Mouse (Mus musculus) embryonic facial prominence, embryonic 14.5 days (tissue): ENCODE measurements around the gene Nrcam. TPM values are rescaled to one million over a fixed set of nuclear protein-coding genes. Genes with fewer than 3 reads are reported as not detected.

Experiments
- ATAC-seq: fragments of 200-750 bp; cut with Nextera tagmentation; 2 replicates; pipeline ENCODE4 v1.8.0; 2017; ENCODE audit warnings: low read depth, moderate number of reproducible peaks, moderate TSS enrichment
- DNase-seq: peaks from one replicate; pipeline ENCODE4 v3.0.0-alpha.2; 2015; ENCODE audit warnings: low spot score
- H3K27ac ChIP-seq: fragments of 300-500 bp; sonication (generic); replicated peaks from 2 replicates; pipeline ENCODE4 v1.5.1; 2014; ENCODE audit warnings: low read depth, mild to moderate bottlenecking, low read length, moderate library complexity
- H3K27me3 ChIP-seq: fragments of 300-500 bp; sonication (generic); replicated peaks from 2 replicates; pipeline ENCODE4 v1.6.1; 2014; ENCODE audit warnings: low read length; ENCODE audit not compliant: control insufficient read depth, insufficient read depth
- H3K36me3 ChIP-seq: fragments of 300-500 bp; sonication (generic); 2 replicates; pipeline ENCODE4 v1.6.1; 2014; ENCODE audit warnings: low read length, mixed read lengths; ENCODE audit not compliant: control insufficient read depth, insufficient read depth
- H3K4me1 ChIP-seq: fragments of 300-500 bp; sonication (generic); 2 replicates; pipeline ENCODE4 v1.6.1; 2014; ENCODE audit warnings: antibody characterized with exemption, low read length; ENCODE audit not compliant: control insufficient read depth, insufficient read depth
- H3K4me2 ChIP-seq: fragments of 300-500 bp; sonication (generic); 2 replicates; pipeline ENCODE4 v1.6.1; 2014; ENCODE audit warnings: low read depth, mild to moderate bottlenecking, low read length, moderate library complexity, mixed read lengths
- H3K4me3 ChIP-seq: fragments of 300-500 bp; sonication (generic); 2 replicates; pipeline ENCODE4 v1.5.1; 2014; ENCODE audit warnings: low read depth, mild to moderate bottlenecking, low read length
- H3K9ac ChIP-seq: fragments of 300-500 bp; sonication (generic); 2 replicates; pipeline ENCODE4 v1.6.1; 2014; ENCODE audit warnings: low read depth, mild to moderate bottlenecking, low read length, moderate library complexity, mixed read lengths
- H3K9me3 ChIP-seq: fragments of 300-500 bp; sonication (generic); 2 replicates; pipeline ENCODE4 v1.6.1; 2016; ENCODE audit warnings: low read length; ENCODE audit not compliant: control insufficient read depth
- WGBS: fragments of 180-500 bp; shearing (Covaris S2); extraction: QIAGEN DNeasy Blood & Tissue Kit; methylation state at CpG from one replicate; pipeline ENCODE4 v1.1.7; 2014; 5-methylcytosine and 5-hydroxymethylcytosine counted together
- polyA plus RNA-seq: library from polyadenylated mRNA; unstranded; fragments of >200 nt; fragmentation: Nextera tagmentation; extraction: Ambion mirVana; gene quantifications from 2 replicates; pipeline ENCODE4 v1.2.1, GENCODE M21; 2014

Gene Nrcam
- polyA plus RNA-seq, 1 experiment from 2014 or later, result 8.7 TPM

DNA sequence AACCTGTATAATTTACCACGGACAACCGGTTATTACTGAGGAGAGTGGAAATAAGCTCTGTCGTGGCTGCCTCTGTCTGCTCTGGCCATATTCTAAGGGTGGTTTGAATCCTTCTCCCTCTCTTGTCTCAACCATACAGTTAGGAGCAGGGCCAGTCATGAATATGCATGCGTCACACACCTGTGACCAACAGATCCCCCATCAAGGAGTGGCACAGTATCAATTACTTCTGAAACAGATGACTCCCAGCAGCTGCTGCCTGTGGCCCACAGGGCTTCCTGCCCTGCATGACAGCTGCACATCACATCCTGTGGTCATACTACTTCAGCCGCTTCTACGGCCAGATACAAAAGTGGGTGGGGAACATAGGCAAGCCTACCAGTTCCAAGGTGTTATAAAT, 15.4 kb downstream of the Nrcam start:
- Histone ChIP-seq H3K36me3 (no peaks in the 10 kb centered on the region), H3K27ac (no peak overlapping the region), H3K9me3 (no peaks in the 10 kb centered on the region), H3K27me3 (no peaks in the 10 kb centered on the region), H3K4me2 (no peak overlapping the region), H3K4me1 (no peaks in the 10 kb centered on the region), H3K9ac (no peak overlapping the region), H3K4me3 (no peak overlapping the region)
- WGBS, result 56% methylated on average over 6 of the region's 6 CpGs
- DNase-seq (peak; percentile 57), ATAC-seq (peak; percentile 80)

DNA sequence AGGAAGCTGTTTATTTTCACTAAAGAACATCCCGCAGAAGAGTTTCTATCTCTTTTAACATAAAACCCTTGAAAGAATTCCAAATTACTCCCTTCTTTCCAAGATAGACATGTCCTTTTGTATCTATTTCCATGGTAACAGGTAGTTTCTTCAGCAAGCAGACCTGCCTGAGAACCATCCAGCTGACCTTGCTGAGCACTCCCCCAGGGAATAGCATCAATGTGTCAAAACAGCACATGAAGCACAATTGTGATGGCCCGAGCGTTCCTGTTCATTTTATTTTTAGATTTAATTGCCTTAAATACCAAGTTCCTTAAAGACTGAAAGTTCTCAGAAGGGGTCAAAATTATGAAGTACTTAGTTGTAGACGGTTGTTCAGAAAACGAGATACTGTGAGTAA, 16.6 kb downstream of the Nrcam start:
- Histone ChIP-seq H3K27me3 (no peaks in the 10 kb centered on the region), H3K4me2 (no peak overlapping the region), H3K27ac (no peak overlapping the region), H3K9me3 (no peaks in the 10 kb centered on the region), H3K4me1 (no peaks in the 10 kb centered on the region), H3K9ac (no peak overlapping the region), H3K4me3 (no peak overlapping the region), H3K36me3 (no peaks in the 10 kb centered on the region)
- DNase-seq (no peak), ATAC-seq (no peak)
- WGBS, result 48% methylated on average over 5 of the region's 5 CpGs

DNA sequence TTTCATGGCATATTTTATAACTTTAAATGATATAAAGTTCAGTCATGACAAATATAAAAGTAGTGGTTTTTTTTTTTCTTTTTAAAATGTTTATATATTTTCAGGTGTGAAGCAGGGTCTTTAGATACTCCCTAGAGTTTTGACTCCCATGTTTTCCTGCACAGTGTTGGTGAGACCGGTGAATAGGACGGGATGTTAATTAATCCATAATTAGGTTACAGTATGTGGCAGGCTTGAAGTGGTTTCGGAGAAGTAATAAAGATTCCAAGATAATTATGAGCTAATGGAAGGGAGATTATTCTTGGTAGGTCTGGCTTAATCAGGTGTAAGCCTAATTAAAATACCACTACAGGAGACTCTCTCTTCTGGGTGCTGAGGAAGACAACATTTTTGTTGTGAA, 17.5 kb downstream of the Nrcam start:
- Histone ChIP-seq H3K27me3 (no peaks in the 10 kb centered on the region), H3K4me3 (no peak overlapping the region), H3K9ac (no peak overlapping the region), H3K4me1 (no peaks in the 10 kb centered on the region), H3K9me3 (no peaks in the 10 kb centered on the region), H3K4me2 (no peak overlapping the region), H3K36me3 (no peaks in the 10 kb centered on the region), H3K27ac (no peak overlapping the region)
- 67% methylated on average over 3 of the region's 3 CpGs for WGBS
- peak; percentile 50; the same call in 1 of the 2 replicates for ATAC-seq
- no peak for DNase-seq

DNA sequence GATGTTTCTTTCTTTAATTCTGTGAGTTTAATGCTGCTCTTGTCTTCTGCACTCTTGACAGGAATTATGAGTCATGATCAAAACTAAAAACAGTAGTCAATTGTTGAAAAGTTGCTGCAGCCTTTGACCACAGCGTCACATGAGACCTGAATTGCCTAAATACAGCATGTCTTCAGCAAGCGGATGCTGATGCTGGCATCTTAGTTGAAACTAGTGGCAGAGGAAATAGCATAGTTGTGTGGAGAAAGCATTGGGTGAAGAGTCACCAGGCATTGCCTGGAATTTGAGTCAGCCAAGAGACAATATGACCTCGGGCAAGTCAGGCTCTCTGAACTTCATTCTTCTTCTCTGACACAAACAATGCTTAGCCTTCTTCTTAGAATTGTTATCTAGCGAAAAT, 26.4 kb downstream of the Nrcam start:
- no peak overlapping the region for H3K9ac ChIP-seq
- 78% methylated on average over 4 of the region's 4 CpGs for WGBS
- no peak overlapping the region for H3K4me2 ChIP-seq
- no peaks in the 10 kb centered on the region for H3K9me3 ChIP-seq
- ATAC-seq (no peak), DNase-seq (no peak)
- no peak overlapping the region for H3K27ac ChIP-seq
- no peak overlapping the region for H3K4me3 ChIP-seq
- no peaks in the 10 kb centered on the region for H3K36me3 ChIP-seq
- no peaks in the 10 kb centered on the region for H3K4me1 ChIP-seq
- H3K27me3 ChIP-seq, result no peaks in the 10 kb centered on the region

DNA sequence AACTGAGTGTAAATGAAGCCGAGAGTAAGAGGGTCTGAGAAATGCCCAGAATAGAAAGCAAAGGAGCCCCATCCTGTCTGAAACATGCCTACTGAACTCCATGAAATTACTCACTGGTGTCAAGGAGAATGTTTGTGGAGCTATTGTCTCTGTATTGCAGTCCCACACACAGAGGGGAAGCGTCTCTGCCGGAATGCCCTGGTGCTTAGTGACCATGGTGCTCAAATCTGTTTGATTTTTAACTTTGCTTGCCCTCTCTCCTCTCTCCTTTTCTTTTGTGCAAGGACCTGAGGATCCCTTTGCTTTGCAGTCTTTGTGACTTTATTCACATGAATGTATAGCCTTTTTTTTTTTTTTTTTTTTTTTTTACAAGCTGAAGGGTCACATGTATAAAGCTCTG, 28.8 kb downstream of the Nrcam start:
- no peak overlapping the region for H3K27ac ChIP-seq
- H3K9ac ChIP-seq, result no peak overlapping the region
- no peak for DNase-seq
- ATAC-seq, result no peak
- H3K4me3 ChIP-seq, result no peak overlapping the region
- no peaks in the 10 kb centered on the region for H3K36me3 ChIP-seq
- H3K4me2 ChIP-seq, result no peak overlapping the region
- no peaks in the 10 kb centered on the region for H3K27me3 ChIP-seq
- H3K4me1 ChIP-seq, result no peaks in the 10 kb centered on the region
- H3K9me3 ChIP-seq, result no peaks in the 10 kb centered on the region
- 55% methylated on average over 3 of the region's 3 CpGs for whole genome bisulfite sequencing

DNA sequence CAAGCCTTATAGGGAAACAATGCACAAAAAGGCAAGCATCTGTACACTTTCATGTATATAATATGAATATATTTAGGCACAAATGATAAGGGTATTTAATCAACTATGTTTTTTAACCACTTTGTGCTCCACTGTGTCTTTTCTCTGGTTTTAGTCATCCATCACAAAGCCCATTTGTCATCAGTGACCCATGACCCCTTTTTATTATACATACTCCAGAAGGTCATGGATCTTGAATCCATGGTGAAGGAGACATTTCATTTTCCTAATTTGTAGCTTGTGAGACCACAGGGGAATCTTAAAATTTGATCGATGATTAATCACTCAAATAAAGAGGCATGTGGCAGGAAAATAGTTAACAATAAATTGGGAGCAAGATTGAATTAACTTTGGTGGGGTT, 29.2 kb downstream of the Nrcam start:
- H3K9me3 ChIP-seq, result no peaks in the 10 kb centered on the region
- no peaks in the 10 kb centered on the region for H3K27me3 ChIP-seq
- H3K36me3 ChIP-seq, result no peaks in the 10 kb centered on the region
- DNase-seq (no peak), ATAC-seq (no peak)
- H3K4me3 ChIP-seq, result no peak overlapping the region
- no peak overlapping the region for H3K9ac ChIP-seq
- WGBS, result 82% methylated on average over 1 of the region's 1 CpGs
- no peaks in the 10 kb centered on the region for H3K4me1 ChIP-seq
- no peak overlapping the region for H3K27ac ChIP-seq
- no peak overlapping the region for H3K4me2 ChIP-seq

DNA sequence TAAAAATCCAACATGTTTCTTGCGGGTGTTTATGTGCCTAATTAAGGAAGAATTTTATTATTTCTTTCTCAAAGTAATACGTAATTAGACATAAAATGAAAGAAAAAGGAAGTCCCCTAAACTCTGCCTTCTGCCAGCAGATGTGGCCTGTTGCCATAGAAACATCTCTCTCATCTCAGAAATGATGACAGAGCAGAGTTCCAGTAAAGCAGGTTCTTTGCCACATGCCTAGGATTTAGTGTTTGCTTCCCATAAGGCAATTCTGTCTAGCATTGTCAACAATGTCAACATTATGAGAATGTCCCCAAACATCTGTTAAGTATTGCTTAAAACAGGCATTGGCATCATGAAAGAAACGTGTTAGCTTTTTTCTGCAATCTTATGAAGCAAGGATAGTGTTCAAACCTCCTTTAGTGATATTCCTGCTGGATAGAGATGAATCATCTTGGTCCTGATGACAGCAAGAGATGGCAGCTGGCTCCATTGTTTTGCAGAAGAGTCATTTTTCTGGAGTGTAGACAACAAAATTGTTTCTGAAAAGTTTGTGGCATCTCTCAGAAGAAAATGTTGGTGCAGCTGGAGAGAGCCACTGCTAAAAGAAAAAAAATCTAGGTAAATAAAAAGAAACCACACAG, 42.5 kb downstream of the Nrcam start:
- no peaks in the 10 kb centered on the region for H3K36me3 ChIP-seq
- DNase-seq (no peak), ATAC-seq (no peak)
- no peak overlapping the region for H3K4me2 ChIP-seq
- H3K4me3 ChIP-seq, result no peak overlapping the region
- no peak overlapping the region for H3K27ac ChIP-seq
- no peaks in the 10 kb centered on the region for H3K9me3 ChIP-seq
- WGBS, result 52% methylated on average over 3 of the region's 3 CpGs
- no peaks in the 10 kb centered on the region for H3K27me3 ChIP-seq
- no peaks in the 10 kb centered on the region for H3K4me1 ChIP-seq
- H3K9ac ChIP-seq, result no peak overlapping the region

DNA sequence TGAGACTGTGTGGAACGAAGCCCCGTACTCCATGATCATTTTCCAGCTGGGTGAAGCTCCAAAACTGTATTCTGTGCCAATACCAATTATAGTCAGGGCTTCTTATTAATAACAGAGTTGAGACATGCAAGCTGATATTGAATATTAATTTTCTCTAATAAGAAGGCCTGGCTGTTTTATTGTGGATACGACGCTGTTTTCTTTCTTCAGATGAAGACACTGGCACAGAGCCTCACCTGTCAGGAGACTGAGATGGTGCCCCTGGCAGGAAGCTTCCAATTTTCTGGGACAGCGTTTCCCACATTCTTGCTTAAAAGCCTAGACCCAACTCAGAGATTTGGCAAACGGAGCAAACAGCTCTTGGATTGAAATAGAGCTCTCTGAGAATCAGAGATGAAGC, 47.3 kb downstream of the Nrcam start:
- no peaks in the 10 kb centered on the region for H3K4me1 ChIP-seq
- H3K27ac ChIP-seq, result no peak overlapping the region
- DNase-seq (no peak), ATAC-seq (no peak)
- no peak overlapping the region for H3K4me3 ChIP-seq
- no peak overlapping the region for H3K9ac ChIP-seq
- no peaks in the 10 kb centered on the region for H3K9me3 ChIP-seq
- 64% methylated on average over 6 of the region's 6 CpGs for WGBS
- H3K4me2 ChIP-seq, result no peak overlapping the region
- no peaks in the 10 kb centered on the region for H3K27me3 ChIP-seq
- H3K36me3 ChIP-seq, result no peaks in the 10 kb centered on the region

DNA sequence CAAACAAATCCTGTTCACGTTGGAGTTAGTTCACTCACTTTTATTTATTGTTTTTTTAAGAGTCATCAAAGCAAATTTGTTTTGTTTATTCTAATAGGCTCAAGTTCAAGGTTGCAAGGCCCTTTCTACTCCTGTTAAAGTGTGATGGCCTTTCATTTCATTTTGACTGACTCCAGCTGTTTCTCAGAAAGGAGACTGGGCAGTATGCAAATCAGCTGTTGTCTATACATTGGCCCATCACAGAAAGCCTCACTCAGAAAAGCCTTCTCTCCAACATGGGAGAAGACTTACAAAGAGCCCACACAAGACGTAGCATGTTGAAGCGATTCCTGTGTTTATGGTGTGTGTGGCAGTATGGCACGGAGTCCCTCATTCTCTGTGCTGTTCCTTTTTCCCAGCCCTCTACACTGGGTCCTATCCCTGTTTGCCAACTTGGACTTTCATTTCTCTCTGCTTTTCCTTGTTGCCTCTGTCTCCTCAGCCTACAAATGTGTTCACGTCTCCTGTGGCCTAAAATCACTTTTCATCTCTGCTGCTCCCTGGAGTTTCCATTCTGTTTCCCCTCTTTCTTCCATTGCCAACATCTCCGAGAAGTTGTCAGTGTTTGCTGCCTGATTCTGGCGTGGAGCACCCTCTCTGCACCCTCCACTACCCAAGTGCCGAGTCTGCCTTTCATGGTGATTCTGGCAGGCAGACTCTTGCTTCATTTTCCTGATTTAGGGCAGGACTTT, 49.9 kb downstream of the Nrcam start:
- H3K9ac ChIP-seq, result no peak overlapping the region
- ATAC-seq (no peak), DNase-seq (no peak)
- no peak overlapping the region for H3K4me2 ChIP-seq
- no peaks in the 10 kb centered on the region for H3K36me3 ChIP-seq
- H3K4me1 ChIP-seq, result no peaks in the 10 kb centered on the region
- no peaks in the 10 kb centered on the region for H3K27me3 ChIP-seq
- H3K27ac ChIP-seq, result no peak overlapping the region
- H3K9me3 ChIP-seq, result no peaks in the 10 kb centered on the region
- 72% methylated on average over 8 of the region's 8 CpGs for WGBS
- H3K4me3 ChIP-seq, result no peak overlapping the region
